Mouse (Mus musculus) C2C12 (cell line): ENCODE results near the gene Ppm1h.

ENCODE experiments used
- CTCF ChIP-seq: IDR thresholded peaks from one replicate; pipeline ENCODE4 v1.5.1; 2011; ENCODE audit not compliant: control insufficient read depth, insufficient read depth, insufficient read length
- USF1 ChIP-seq: IDR thresholded peaks from one replicate; pipeline ENCODE4 v1.6.1; 2011; ENCODE audit warnings: low read depth, mild to moderate bottlenecking, control low read depth, moderate library complexity

GRCm38 (mm10) chr10:122827719-122828414, 149.3 kb downstream of the Ppm1h start:
- TF ChIP-seq CTCF = no peak
- no peak for TF ChIP-seq USF1
